In genomic region chr8:118422624-118423023, GRCm38 (mm10) we compare ENCODE assay signal across 23 mouse cellular contexts.
A peak's percentile ranks its signal among the peaks of the same experiment; 100 is the strongest.
DNase-seq lines count a peak whose midpoint lies in the region; ATAC-seq and TF ChIP-seq lines count a peak whose summit lies in the region.
"Had no signal": no experiment of that assay in that cellular context is flagged by ENCODE, and none has a peak within 500 bp of the region (broad histone marks: within the 10 kb centered on the region; RNA-seq: fewer than 3 reads in every experiment).

No protein-coding gene starts in this region.

- ATAC-seq in lung, embryonic 14.5 days (ENCODE audit: insufficient read depth) = peak; percentile 49; the same call in 1 of the 2 replicates
- peak; percentile 35; the same call in 1 of the 2 replicates for ATAC-seq in heart, embryonic 15.5 days (replicated peaks; ENCODE audit: insufficient number of reproducible peaks, insufficient read depth, low FRiP score, low read depth)
- no peak for ATAC-seq in midbrain, embryonic 15.5 days (replicated peaks)
- ATAC-seq in kidney, embryonic 14.5 days (ENCODE audit: low FRiP score, low TSS enrichment) = no peak
- ATAC-seq: forebrain, embryonic 16.5 days; hindbrain, postnatal 0 days; intestine, embryonic 16.5 days had no signal

- no peak overlapping the region for H3K27ac ChIP-seq in lung, embryonic 14.5 days (ENCODE audit: low read depth)
- 0 out of 2 replicates have a peak overlapping the region, but pooled peaks have one; percentile 4 for H3K27ac ChIP-seq in heart, embryonic 15.5 days
- no peak overlapping the region for H3K27ac ChIP-seq in midbrain, embryonic 15.5 days
- no peak overlapping the region for H3K27ac ChIP-seq in kidney, embryonic 14.5 days (ENCODE audit: low read depth, low read length)
- H3K27ac ChIP-seq: embryonic facial prominence, embryonic 15.5 days; forebrain, embryonic 10.5 days; hindbrain, embryonic 10.5 days; hindbrain, postnatal 0 days; layer of hippocampus, adult 2 months; neural tube, embryonic 15.5 days; stomach, postnatal 0 days had no signal

- no peaks in the 10 kb centered on the region for H3K4me1 ChIP-seq in lung, embryonic 14.5 days (ENCODE audit: insufficient read depth)
- H3K4me1 ChIP-seq in heart, embryonic 15.5 days (replicated peaks) = peaks cover 9% of the 10 kb centered on the region
- H3K4me1 ChIP-seq in midbrain, embryonic 15.5 days = no peaks in the 10 kb centered on the region
- H3K4me1 ChIP-seq in kidney, embryonic 14.5 days (ENCODE audit: control insufficient read depth, insufficient read depth, low read length) = no peaks in the 10 kb centered on the region
- H3K4me1 ChIP-seq: embryonic facial prominence, embryonic 15.5 days; forebrain, embryonic 10.5 days; hindbrain, embryonic 10.5 days; neural tube, embryonic 15.5 days had no signal

- no peaks in the 10 kb centered on the region for H3K27me3 ChIP-seq in lung, embryonic 14.5 days (ENCODE audit: insufficient read depth, low read length)
- H3K27me3 ChIP-seq in heart, embryonic 15.5 days = no peaks in the 10 kb centered on the region
- no peaks in the 10 kb centered on the region for H3K27me3 ChIP-seq in midbrain, embryonic 15.5 days (replicated peaks)
- no peaks in the 10 kb centered on the region for H3K27me3 ChIP-seq in kidney, embryonic 14.5 days (ENCODE audit: control insufficient read depth, insufficient read depth, low read length)
- H3K27me3 ChIP-seq: embryonic facial prominence, embryonic 15.5 days; neural tube, embryonic 15.5 days had no signal

- 51% methylated on average over 10 of the region's 10 CpGs for WGBS in lung, embryonic 14.5 days
- 48% methylated on average over 10 of the region's 10 CpGs for WGBS in heart, embryonic 15.5 days
- WGBS in midbrain, embryonic 15.5 days = 89% methylated on average over 10 of the region's 10 CpGs
- 80% methylated on average over 10 of the region's 10 CpGs for WGBS in kidney, embryonic 14.5 days

- no peaks in the 10 kb centered on the region for H3K36me3 ChIP-seq in lung, embryonic 14.5 days (ENCODE audit: insufficient read depth)
- no peaks in the 10 kb centered on the region for H3K36me3 ChIP-seq in heart, embryonic 15.5 days
- H3K36me3 ChIP-seq in midbrain, embryonic 15.5 days (replicated peaks) = no peaks in the 10 kb centered on the region
- no peaks in the 10 kb centered on the region for H3K36me3 ChIP-seq in kidney, embryonic 14.5 days (ENCODE audit: control insufficient read depth, insufficient read depth, low read length)
- H3K36me3 ChIP-seq: embryonic facial prominence, embryonic 15.5 days; forebrain, embryonic 10.5 days; hindbrain, embryonic 10.5 days; neural tube, embryonic 15.5 days had no signal

- H3K4me3 ChIP-seq in lung, embryonic 14.5 days (ENCODE audit: low read depth, low read length) = no peak overlapping the region
- no peak overlapping the region for H3K4me3 ChIP-seq in heart, embryonic 15.5 days
- H3K4me3 ChIP-seq in midbrain, embryonic 15.5 days = no peak overlapping the region
- no peak overlapping the region for H3K4me3 ChIP-seq in kidney, embryonic 14.5 days (ENCODE audit: low read length)
- H3K4me3 ChIP-seq: embryonic facial prominence, embryonic 15.5 days; forebrain, embryonic 10.5 days; hindbrain, embryonic 10.5 days; layer of hippocampus, adult 2 months; neural tube, embryonic 15.5 days had no signal

- H3K9ac ChIP-seq in lung, embryonic 14.5 days = no peak overlapping the region
- no peak overlapping the region for H3K9ac ChIP-seq in heart, embryonic 15.5 days
- no peak overlapping the region for H3K9ac ChIP-seq in midbrain, embryonic 15.5 days
- H3K9ac ChIP-seq in kidney, embryonic 14.5 days (ENCODE audit: low read depth, low read length) = no peak overlapping the region
- H3K9ac ChIP-seq: embryonic facial prominence, embryonic 15.5 days; neural tube, embryonic 15.5 days had no signal

- H3K9me3 ChIP-seq in lung, embryonic 14.5 days (ENCODE audit: low read depth, low read length) = no peaks in the 10 kb centered on the region
- H3K9me3 ChIP-seq in heart, embryonic 15.5 days (replicated peaks) = no peaks in the 10 kb centered on the region
- no peaks in the 10 kb centered on the region for H3K9me3 ChIP-seq in midbrain, embryonic 15.5 days
- no peaks in the 10 kb centered on the region for H3K9me3 ChIP-seq in kidney, embryonic 14.5 days (ENCODE audit: control insufficient read depth, low read length)
- H3K9me3 ChIP-seq: embryonic facial prominence, embryonic 15.5 days; forebrain, embryonic 10.5 days; hindbrain, embryonic 10.5 days; neural tube, embryonic 15.5 days had no signal

- DNase-seq in lung, embryonic 14.5 days = peak; percentile 50
- no peak for DNase-seq in lung, postnatal 10 days
- DNase-seq in fibroblast of lung, adult 2 months (ENCODE audit: low read depth) = peak; percentile 9
- DNase-seq in heart, postnatal 4 days = peak; percentile 54
- DNase-seq: adrenal gland, postnatal 14 days; cerebellum, adult 9-10 months; gastrocnemius, postnatal 36 days; kidney, adult 9 months; kidney, postnatal 25 days; lung, postnatal 4 days; right cerebral cortex, adult 18-20 months had no signal

- TF ChIP-seq CTCF in lung, embryonic 14.5 days (IDR thresholded peaks at IDR 0.05; ENCODE audit: low read depth) = no peak

- H3K4me2 ChIP-seq in lung, embryonic 14.5 days = no peak overlapping the region
- H3K4me2 ChIP-seq in heart, embryonic 15.5 days = no peak overlapping the region
- no peak overlapping the region for H3K4me2 ChIP-seq in midbrain, embryonic 15.5 days
- no peak overlapping the region for H3K4me2 ChIP-seq in kidney, embryonic 14.5 days (replicated peaks; ENCODE audit: low read depth, low read length)
- H3K4me2 ChIP-seq: embryonic facial prominence, embryonic 15.5 days; neural tube, embryonic 15.5 days had no signal

Comparison
In these comparisons a context has a peak if more than half of its experiments do, and no peak if none do; other contexts are left out.
1. ATAC-seq: peak in lung, embryonic 14.5 days (single experiment) and heart, embryonic 15.5 days (single experiment); none in midbrain, embryonic 15.5 days (single experiment) and kidney, embryonic 14.5 days (single experiment).